Mouse (Mus musculus) gastrocnemius, adult 8-10 months (tissue): ENCODE data around the gene Tmem207. TPM values are rescaled to one million over a fixed set of nuclear protein-coding genes. Genes with fewer than 3 reads are reported as not detected.
"Not testable (repeated sequence)": the region's sequence is repeated elsewhere in the genome, so short reads cannot be mapped to it uniquely, and the experiment has no call there.

Experiments
- DNase-seq, 2 experiments: peaks; one replicate each; pipeline ENCODE4 v3.0.0; 2022; ENCODE audit warnings: low spot score in 2 of 2
- total RNA-seq, 4 experiments: library from RNA; stranded (reverse); gene quantifications; 2 replicates each; pipeline ENCODE4 v1.2.4; 2022

Gene Tmem207
- not detected for total RNA-seq

DNA sequence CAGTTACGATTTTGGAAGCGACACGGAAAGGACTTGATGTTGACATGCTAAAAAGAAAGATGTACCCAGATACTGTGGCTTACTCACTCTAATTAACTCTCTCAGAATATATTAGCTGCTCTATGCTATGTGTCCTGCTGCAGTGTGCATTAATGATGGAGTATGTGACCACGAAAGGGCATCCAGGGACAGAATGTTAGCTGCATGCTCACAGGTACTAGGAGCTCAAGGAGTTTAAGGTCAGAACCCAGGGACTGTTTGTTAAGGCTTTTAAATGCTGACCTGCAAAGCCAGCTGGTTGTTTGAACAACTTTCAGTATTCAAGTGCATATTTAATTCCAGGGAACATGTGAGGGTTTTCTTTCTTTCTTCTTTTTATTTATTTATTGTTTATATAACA lies at the start of gene Tmem207:
Gene Tmem207 (minus strand): TSS at position 101 of the 400 bp plus-strand sequence.
- no peak for DNase-seq

GRCm38 (mm10) chr16:26574173-26574572 lies 47.6 kb upstream of the Tmem207 start:
- no peak for DNase-seq

DNA sequence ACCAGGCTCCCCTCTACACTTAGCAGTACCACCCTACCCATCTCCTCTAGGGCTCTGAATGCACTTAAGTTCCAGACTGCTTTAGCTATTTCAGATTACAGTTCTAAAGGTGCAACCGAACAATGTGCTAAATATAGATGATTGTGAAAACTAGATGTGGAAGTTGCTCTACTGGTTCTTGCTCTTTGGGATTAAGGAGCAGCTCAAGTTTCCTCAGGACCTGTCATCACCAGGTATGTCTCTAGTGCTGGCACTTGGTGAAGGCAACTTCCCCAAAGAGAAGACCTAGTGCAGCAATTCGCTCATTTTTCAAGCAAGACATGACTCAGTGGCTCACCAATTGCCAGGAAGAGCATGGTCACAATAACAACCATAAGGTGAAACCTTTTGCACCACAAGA lies 45.3 kb upstream of the Tmem207 start:
- no peak for DNase-seq

- DNase-seq: no peak
These were observed 42.9 kb upstream of the Tmem207 start for GRCm38 (mm10) chr16:26569387-26569978.

- DNase-seq: no peak
These were observed 36.2 kb upstream of the Tmem207 start for GRCm38 (mm10) chr16:26562771-26563170.

- DNase-seq: no peak
These were observed 35.2 kb upstream of the Tmem207 start for GRCm38 (mm10) chr16:26561743-26562142.

DNA sequence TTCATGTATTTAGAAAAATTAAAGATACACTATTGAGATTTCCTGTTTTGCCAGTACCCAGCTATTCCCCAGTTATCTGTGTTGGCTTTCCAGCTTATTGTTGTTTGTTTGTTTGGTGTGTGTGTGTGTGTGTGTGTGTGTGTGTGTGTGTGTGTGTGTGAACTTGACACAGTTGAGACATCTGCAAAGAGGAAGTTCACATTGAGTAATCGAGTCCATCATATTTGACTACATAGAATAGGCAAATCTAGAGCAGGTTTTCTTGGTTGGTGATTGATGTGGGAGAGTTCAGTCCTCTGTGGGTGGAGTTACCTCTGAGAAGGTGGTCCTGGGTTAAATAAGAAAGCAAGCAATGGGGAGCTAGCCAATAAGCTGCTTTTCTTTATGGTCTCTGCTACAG lies 32.2 kb upstream of the Tmem207 start:
- no peak for DNase-seq

DNA sequence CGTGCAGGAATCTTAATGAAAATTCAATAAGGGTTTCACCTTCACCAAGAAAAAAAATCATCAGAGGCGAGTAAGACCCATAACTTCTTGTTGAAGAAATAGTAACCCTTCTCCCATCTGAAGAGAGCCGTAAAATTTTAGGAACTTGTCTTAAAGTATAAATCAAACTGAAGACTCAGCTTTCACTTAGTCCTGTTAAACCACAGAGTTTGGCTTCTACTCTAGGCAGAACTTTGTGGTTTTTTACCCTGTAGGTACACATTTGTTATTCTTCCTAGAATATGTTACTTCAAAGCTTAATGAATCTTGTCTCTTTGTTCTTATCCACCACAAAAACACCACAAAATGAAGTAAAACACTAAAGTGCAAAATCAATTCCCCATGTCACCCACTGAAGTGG lies 25.7 kb upstream of the Tmem207 start:
- DNase-seq: no peak

DNA sequence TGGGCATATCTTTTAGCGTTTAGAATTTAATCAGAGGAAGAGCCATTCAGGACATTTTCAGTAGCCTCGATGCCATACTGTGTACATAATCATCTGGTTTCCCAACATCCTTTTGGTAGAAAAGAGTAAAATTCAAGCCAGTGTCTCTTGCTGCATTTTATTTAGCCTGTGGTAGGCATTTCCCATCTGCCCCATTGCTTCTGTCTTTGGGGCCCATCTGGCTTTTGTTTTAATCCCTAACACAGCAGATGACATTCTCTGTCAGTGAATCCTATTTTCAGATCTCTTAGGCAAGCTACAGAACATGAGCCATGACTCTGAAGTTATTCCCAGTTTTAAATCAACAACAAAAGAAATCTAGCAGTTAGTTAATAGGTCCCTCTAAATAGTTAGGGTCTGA lies 22.7 kb upstream of the Tmem207 start:
- DNase-seq: no peak

DNA sequence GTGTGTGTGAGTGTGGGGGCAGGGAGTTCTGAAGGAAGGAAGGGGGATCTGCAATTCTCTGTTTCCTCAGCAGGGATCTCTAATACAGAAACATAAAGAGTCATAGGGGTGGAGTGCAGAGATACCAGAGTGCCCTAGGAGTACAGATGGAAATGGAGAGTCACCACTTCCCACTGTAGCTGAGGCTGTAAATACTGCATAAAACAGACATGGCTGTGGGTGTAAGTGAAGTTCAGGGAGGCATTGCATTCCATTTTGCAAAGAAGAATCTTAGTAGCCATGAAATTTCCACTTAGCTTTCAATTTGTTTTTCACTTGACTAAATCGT lies 20.3 kb upstream of the Tmem207 start:
- no peak for DNase-seq

DNA sequence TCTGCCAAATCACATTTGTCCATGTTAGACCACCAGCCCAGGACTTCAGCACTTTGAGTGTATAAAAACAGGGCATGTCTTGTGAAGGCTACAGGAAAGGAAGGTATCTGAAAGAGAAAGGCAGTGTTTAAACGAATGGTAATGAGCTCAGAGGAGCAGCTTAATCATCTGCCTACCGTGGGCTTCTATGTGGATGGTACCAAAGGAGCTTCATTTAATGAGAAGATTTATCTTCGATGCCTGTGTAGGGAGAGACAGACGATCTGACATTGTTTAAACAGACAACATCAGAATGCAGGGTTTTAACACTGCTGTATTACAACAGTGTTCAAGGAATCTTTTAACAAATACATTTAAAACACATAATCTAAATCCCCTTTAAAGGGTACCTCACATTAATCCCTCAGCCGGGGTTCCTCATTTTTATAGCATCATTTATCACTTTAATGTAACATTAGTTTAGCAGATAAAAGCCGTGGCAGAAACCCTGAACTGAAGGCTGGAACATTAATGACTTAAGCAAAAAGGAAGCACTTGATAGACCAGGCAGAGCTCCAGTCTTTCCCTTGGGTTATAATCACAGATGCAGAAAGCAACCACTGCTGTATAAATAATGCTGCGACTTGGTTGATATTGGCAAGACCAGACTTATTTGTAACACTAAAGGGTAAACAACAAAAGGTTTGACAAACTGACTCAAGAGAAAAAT lies 19.8 kb upstream of the Tmem207 start:
- no peak for DNase-seq

DNA sequence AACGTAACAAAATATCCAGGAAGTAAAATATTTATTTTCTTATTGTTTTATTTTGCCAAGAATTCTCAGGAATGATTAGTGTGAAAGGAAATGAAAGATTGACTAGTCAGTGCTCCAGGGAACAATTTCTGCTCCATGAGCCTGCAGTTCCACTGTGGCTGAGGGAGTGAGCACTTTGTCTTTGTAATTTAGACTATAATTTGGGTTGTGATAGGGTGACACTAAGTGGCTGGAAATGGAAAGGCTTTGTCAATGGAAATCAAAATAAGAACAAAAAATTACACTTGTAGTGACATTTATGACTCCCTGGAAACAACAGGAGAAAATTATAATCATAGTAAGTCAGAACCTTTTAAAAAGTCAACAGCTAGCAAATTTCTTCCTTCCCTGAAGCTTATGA lies 5.7 kb upstream of the Tmem207 start:
- no peak for DNase-seq

DNA sequence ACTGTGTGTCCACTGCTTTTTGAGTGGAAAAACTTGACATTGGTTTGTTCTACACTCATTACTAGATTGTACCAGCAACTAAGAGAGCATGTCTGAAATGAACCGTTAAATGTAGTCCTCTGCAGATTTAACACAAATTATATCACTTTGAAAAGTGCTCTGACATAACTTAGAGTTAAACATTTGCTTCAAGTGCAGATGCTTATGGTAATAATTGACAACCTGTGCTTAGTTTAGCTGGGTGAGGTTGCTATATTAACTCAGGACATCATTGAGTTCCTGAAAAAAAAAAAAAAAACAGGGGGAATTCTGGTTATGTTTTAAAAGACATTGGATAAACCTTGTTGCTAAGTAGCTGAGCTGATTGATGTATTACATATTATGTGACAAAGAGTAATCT lies 3.9 kb upstream of the Tmem207 start:
- no peak for DNase-seq

GRCm38 (mm10) chr16:26527931-26528666 lies 1.5 kb upstream of the Tmem207 start:
- no peak for DNase-seq

- no peak for DNase-seq
These were observed 737 bp downstream of the Tmem207 start for GRCm38 (mm10) chr16:26525832-26526231.

- no peak for DNase-seq
These were observed 7.0 kb downstream of the Tmem207 start for GRCm38 (mm10) chr16:26519596-26519995.

- no peak for DNase-seq
These were observed 21.6 kb downstream of the Tmem207 start for GRCm38 (mm10) chr16:26504961-26505360.

DNA sequence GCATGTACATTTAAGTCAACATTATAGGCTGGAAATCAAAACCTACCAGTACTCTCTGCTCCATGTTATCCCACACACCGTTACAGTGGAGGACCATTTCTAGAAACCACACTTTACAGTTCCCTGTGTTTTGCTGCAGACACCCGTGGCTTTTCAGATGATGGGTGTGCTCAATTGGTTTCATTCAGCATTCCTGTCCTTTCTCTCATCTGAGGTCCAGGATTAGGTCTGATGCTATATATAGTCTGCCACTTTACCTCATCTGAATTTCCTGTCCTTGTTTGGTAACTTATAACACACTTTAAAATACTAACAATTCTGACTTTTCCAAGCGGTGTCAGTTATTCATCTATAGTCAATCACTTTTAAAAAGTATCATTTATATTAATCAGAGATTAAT lies 25.8 kb downstream of the Tmem207 start:
- DNase-seq: no peak

- not testable (repeated sequence) for DNase-seq
These were observed 26.9 kb downstream of the Tmem207 start for GRCm38 (mm10) chr16:26499705-26500104.

- no peak for DNase-seq
These were observed 30.8 kb downstream of the Tmem207 start for GRCm38 (mm10) chr16:26495721-26496120.

DNA sequence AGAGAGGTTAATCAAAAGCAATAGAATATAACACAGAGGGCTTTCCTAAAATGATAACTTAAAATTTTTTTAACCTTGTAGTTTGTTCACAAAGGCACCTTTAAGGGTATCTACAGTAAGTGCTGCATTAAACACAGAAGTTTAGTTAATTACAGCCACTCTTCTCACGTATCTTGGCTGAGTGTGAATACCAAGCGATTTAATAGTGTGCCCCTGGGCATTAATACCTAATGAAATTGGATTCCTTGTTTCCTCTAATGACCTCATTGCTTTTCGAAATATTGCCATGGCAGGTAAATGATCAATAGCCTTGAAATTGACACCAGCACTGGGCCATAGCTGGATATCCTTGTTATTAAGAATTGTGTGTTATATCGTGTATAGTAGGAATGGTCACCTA lies 55.3 kb downstream of the Tmem207 start:
- no peak for DNase-seq

GRCm38 (mm10) chr16:26466535-26466934 lies 60.0 kb downstream of the Tmem207 start:
- DNase-seq: no peak

DNA sequence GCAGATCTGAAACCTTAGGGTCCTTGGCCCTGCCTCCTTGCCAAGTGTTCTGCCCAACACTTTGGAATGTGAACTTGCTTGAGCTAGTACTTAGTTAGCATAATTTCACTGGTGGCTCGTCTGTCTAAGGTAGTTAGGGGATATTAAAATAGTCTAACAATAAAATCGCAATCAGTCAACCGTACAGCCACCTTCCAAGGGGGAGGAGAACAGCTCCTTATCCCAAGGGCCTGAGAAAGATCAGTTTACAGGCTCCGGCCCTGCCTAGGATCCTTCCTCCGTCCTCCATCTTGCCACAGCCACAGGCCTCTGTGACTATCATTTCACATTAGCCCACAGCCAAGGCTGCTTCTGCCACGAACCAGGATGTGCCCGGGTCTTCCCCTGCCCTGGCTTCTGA lies 63.7 kb downstream of the Tmem207 start, which contains the start of gene Cldn16:
Gene Cldn16 (plus strand): TSS at position 301 of the 400 bp plus-strand sequence.
- DNase-seq: no peak
